Comparison of ENCODE assay signal across 9 mouse cellular contexts in the genomic region with DNA sequence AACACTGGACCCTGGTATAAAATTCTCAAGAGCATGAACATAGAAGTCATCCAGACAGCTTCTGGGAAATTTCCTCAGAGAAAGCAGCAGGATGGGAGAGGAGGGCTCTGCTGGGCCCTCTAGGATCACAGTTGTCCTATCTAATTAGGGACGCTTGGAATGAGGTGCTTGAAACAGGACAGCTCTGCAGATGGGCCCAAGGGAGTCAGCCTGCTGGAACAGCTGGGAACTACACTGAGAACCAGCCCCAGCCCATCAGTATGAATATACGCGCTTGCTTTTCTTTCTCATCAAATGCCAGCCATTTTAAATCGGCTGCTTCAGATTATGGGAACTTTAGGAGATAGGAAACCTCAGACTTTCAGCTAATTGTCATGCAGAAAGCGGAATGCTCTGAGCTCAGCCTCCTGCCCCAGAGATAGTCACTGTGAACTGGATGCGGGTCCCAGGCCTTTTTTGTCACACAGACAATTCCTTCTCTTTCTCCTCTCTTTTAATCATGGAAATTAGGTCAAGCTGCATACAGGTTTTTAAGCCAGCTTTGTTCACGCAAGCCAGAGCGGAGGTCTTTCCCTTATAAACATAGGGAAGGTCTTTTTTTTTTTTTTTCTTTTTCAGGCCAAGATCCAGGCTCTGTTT.
DNase-seq lines count a peak whose midpoint lies in the region; ATAC-seq and TF ChIP-seq lines count a peak whose summit lies in the region.
"Had no signal": no experiment of that assay in that cellular context is flagged by ENCODE, and none has a peak within 500 bp of the region (broad histone marks: within the 10 kb centered on the region; RNA-seq: fewer than 3 reads in every experiment).

No protein-coding gene starts in this region.

- no peaks in the 10 kb centered on the region for H3K36me3 ChIP-seq in embryonic facial prominence, embryonic 11.5 days (replicated peaks; ENCODE audit: control insufficient read depth, insufficient read depth, low read depth, low read length)
- no peaks in the 10 kb centered on the region for H3K36me3 ChIP-seq in hindbrain, embryonic 15.5 days
- H3K36me3 ChIP-seq: liver, embryonic 13.5 days had no signal

- TF ChIP-seq CTCF in lung, adult 2 months (IDR thresholded peaks at IDR 0.05; ENCODE audit: insufficient read depth, low read length): 0 out of 2 replicates have a peak, but pooled peaks have one; percentile 18

- ATAC-seq in embryonic facial prominence, embryonic 11.5 days (replicated peaks; ENCODE audit: insufficient number of reproducible peaks, low FRiP score, low TSS enrichment, low read depth): peak; percentile 58; the same call in 1 of the 2 replicates
- peak; percentile 71; the same call in 1 of the 2 replicates for ATAC-seq in hindbrain, embryonic 15.5 days (ENCODE audit: low FRiP score, low read depth)

- 72% methylated on average over 8 of the region's 8 CpGs for WGBS in lung, adult 2 months
- WGBS in embryonic facial prominence, embryonic 11.5 days: 37% methylated on average over 8 of the region's 8 CpGs
- 22% methylated on average over 8 of the region's 8 CpGs for WGBS in hindbrain, embryonic 15.5 days

- H3K27ac ChIP-seq in embryonic facial prominence, embryonic 11.5 days (replicated peaks; ENCODE audit: low read depth, low read length): no peak overlapping the region
- no peak overlapping the region for H3K27ac ChIP-seq in hindbrain, embryonic 15.5 days (replicated peaks)
- H3K27ac ChIP-seq: liver, embryonic 13.5 days had no signal

- no peaks in the 10 kb centered on the region for H3K9me3 ChIP-seq in embryonic facial prominence, embryonic 11.5 days (replicated peaks; ENCODE audit: control insufficient read depth, low read length)
- no peaks in the 10 kb centered on the region for H3K9me3 ChIP-seq in hindbrain, embryonic 15.5 days
- H3K9me3 ChIP-seq: liver, embryonic 13.5 days had no signal

- no peak for TF ChIP-seq POLR2A in lung, adult 2 months (IDR thresholded peaks at IDR 0.05; ENCODE audit: borderline replicate concordance, extremely low read depth, low read depth, low read length)

- DNase-seq in lung, adult 2 months: no peak
- DNase-seq in lung, adult 18-20 months: no peak
- DNase-seq in embryonic facial prominence, embryonic 11.5 days (ENCODE audit: low spot score): peak; percentile 24
- peak; percentile 88 for DNase-seq in retina, embryonic 14.5 days (ENCODE audit: low spot score)
- DNase-seq in right cerebral cortex, postnatal 10 days (ENCODE audit: low spot score in 2 of 2): no peak
- no peak for DNase-seq in right cerebral cortex, adult 18-20 months
- DNase-seq in adrenal gland, adult 18-20 months (ENCODE audit: low spot score in 2 of 2): no peak
- DNase-seq: liver, embryonic 13.5 days had no signal

- H3K4me2 ChIP-seq in embryonic facial prominence, embryonic 11.5 days (ENCODE audit: low read depth, low read length): no peak overlapping the region
- H3K4me2 ChIP-seq in hindbrain, embryonic 15.5 days: no peak overlapping the region
- H3K4me2 ChIP-seq: liver, embryonic 13.5 days had no signal

- H3K4me3 ChIP-seq in lung, adult 2 months (replicated peaks; ENCODE audit: extremely low read depth, low read depth, low read length): no peak overlapping the region
- no peak overlapping the region for H3K4me3 ChIP-seq in embryonic facial prominence, embryonic 11.5 days (ENCODE audit: low read depth, low read length)
- no peak overlapping the region for H3K4me3 ChIP-seq in hindbrain, embryonic 15.5 days
- H3K4me3 ChIP-seq: liver, embryonic 13.5 days had no signal

- H3K9ac ChIP-seq in embryonic facial prominence, embryonic 11.5 days (replicated peaks; ENCODE audit: low read length): no peak overlapping the region
- no peak overlapping the region for H3K9ac ChIP-seq in hindbrain, embryonic 15.5 days
- H3K9ac ChIP-seq: liver, embryonic 13.5 days had no signal

- H3K4me1 ChIP-seq in lung, adult 2 months (ENCODE audit: control insufficient read depth, insufficient read depth, low read length): no peaks in the 10 kb centered on the region
- H3K4me1 ChIP-seq in embryonic facial prominence, embryonic 11.5 days (ENCODE audit: control insufficient read depth, insufficient read depth, low read length): no peaks in the 10 kb centered on the region
- peaks cover 5% of the 10 kb centered on the region; the same call in 1 of the 2 replicates for H3K4me1 ChIP-seq in hindbrain, embryonic 15.5 days (replicated peaks)
- H3K4me1 ChIP-seq: liver, embryonic 13.5 days had no signal

- no peaks in the 10 kb centered on the region for H3K27me3 ChIP-seq in embryonic facial prominence, embryonic 11.5 days (ENCODE audit: control insufficient read depth, insufficient read depth, low read length)
- H3K27me3 ChIP-seq in hindbrain, embryonic 15.5 days: no peaks in the 10 kb centered on the region
- H3K27me3 ChIP-seq: liver, embryonic 13.5 days had no signal

Comparison
In these comparisons a context has a peak if more than half of its experiments do, and no peak if none do; other contexts are left out.
1. DNase-seq: peak in embryonic facial prominence, embryonic 11.5 days (single experiment) and retina, embryonic 14.5 days (single experiment); none in lung, adult 2 months (single experiment), lung, adult 18-20 months (0 of 2), right cerebral cortex, postnatal 10 days (0 of 2), right cerebral cortex, adult 18-20 months (single experiment) and adrenal gland, adult 18-20 months (0 of 2).